Mouse (Mus musculus) left cerebral cortex, postnatal 36 days (tissue): Measurements from ENCODE around the gene Tcp10c. TPM values are rescaled to one million over a fixed set of nuclear protein-coding genes. Genes with fewer than 3 reads are reported as not detected.
"Not testable (repeated sequence)": the region's sequence is repeated elsewhere in the genome, so short reads cannot be mapped to it uniquely, and the experiment has no call there.

Source experiments
- DNase-seq, 2 experiments: peaks; one replicate each; pipeline ENCODE4 v3.0.0; 2021 to 2022; ENCODE audit warnings: low spot score in 2 of 2, mixed read lengths in 1 of 2
- intact Hi-C: fragments of 180-260 bp; cut with DNase I; formaldehyde crosslinking; loops from one replicate; pipeline ENCODE4 v1.15.1; 2025
- total RNA-seq, 2 experiments: library from RNA; stranded (reverse); gene quantifications; 2 replicates each; pipeline ENCODE4 v1.2.3; 2021

The Tcp10c gene
- total RNA-seq, 2 experiments from 2014 or later: 0.25 TPM; not detected in 1

GRCm38 (mm10) chr17:13379951-13380615, 25.7 kb downstream of the Tcp10c start:
- intact Hi-C loops, DNase-seq: not testable (repeated sequence)

- intact Hi-C loops, DNase-seq: not testable (repeated sequence)
Observed at GRCm38 (mm10) chr17:13381286-13381685, 26.9 kb downstream of the Tcp10c start.

GRCm38 (mm10) chr17:13391020-13391419, 36.6 kb downstream of the Tcp10c start:
- intact Hi-C loops, DNase-seq: not testable (repeated sequence)

- intact Hi-C loops, DNase-seq: not testable (repeated sequence)
Observed at GRCm38 (mm10) chr17:13399961-13400360, 45.6 kb downstream of the Tcp10c start.

- intact Hi-C loops, DNase-seq: not testable (repeated sequence)
Observed at GRCm38 (mm10) chr17:13402118-13402517, 47.7 kb downstream of the Tcp10c start.

GRCm38 (mm10) chr17:13403527-13404131, 49.3 kb downstream of the Tcp10c start:
- DNase-seq, intact Hi-C loops: not testable (repeated sequence)

GRCm38 (mm10) chr17:13406023-13406422, 51.7 kb downstream of the Tcp10c start:
- DNase-seq, intact Hi-C loops: not testable (repeated sequence)

- intact Hi-C loops, DNase-seq: not testable (repeated sequence)
Observed at GRCm38 (mm10) chr17:13406701-13407100, 52.3 kb downstream of the Tcp10c start.

GRCm38 (mm10) chr17:13407621-13408256, 53.4 kb downstream of the Tcp10c start:
- DNase-seq, intact Hi-C loops: not testable (repeated sequence)

- DNase-seq, intact Hi-C loops: not testable (repeated sequence)
Observed at GRCm38 (mm10) chr17:13408257-13408633, 53.9 kb downstream of the Tcp10c start.

GRCm38 (mm10) chr17:13421022-13421591, 66.7 kb downstream of the Tcp10c start:
- DNase-seq, intact Hi-C loops: not testable (repeated sequence)

GRCm38 (mm10) chr17:13422638-13423037, 68.3 kb downstream of the Tcp10c start:
- DNase-seq, intact Hi-C loops: not testable (repeated sequence)

- DNase-seq, intact Hi-C loops: not testable (repeated sequence)
Observed at GRCm38 (mm10) chr17:13423373-13424024, 69.1 kb downstream of the Tcp10c start.

GRCm38 (mm10) chr17:13424321-13424720, 69.9 kb downstream of the Tcp10c start:
- DNase-seq, intact Hi-C loops: not testable (repeated sequence)

- DNase-seq, intact Hi-C loops: not testable (repeated sequence)
Observed at GRCm38 (mm10) chr17:13425694-13426093, 71.3 kb downstream of the Tcp10c start.

- intact Hi-C loops, DNase-seq: not testable (repeated sequence)
Observed at GRCm38 (mm10) chr17:13426508-13426907, 72.1 kb downstream of the Tcp10c start.
